Mouse (Mus musculus) duodenum, adult 2 months (tissue): ENCODE measurements around the gene Itgb5. TPM values are rescaled to one million over a fixed set of nuclear protein-coding genes. Genes with fewer than 3 reads are reported as not detected.

Experiments
- polyA plus RNA-seq: library from polyadenylated mRNA; depleted of rRNA; stranded (reverse); fragments of >200 nt; gene quantifications from 2 replicates; pipeline ENCODE4 v1.2.3, GENCODE M21; 2012; ENCODE audit warnings: low replicate concordance; rRNA removed

Gene Itgb5
- polyA plus RNA-seq = 28.1 and 45.5 TPM in 2 replicates

GRCm38 (mm10) chr16:33829301-33829831 is at the start of gene Itgb5:
Gene Itgb5 (plus strand): TSS chr16:33829665.

DNA sequence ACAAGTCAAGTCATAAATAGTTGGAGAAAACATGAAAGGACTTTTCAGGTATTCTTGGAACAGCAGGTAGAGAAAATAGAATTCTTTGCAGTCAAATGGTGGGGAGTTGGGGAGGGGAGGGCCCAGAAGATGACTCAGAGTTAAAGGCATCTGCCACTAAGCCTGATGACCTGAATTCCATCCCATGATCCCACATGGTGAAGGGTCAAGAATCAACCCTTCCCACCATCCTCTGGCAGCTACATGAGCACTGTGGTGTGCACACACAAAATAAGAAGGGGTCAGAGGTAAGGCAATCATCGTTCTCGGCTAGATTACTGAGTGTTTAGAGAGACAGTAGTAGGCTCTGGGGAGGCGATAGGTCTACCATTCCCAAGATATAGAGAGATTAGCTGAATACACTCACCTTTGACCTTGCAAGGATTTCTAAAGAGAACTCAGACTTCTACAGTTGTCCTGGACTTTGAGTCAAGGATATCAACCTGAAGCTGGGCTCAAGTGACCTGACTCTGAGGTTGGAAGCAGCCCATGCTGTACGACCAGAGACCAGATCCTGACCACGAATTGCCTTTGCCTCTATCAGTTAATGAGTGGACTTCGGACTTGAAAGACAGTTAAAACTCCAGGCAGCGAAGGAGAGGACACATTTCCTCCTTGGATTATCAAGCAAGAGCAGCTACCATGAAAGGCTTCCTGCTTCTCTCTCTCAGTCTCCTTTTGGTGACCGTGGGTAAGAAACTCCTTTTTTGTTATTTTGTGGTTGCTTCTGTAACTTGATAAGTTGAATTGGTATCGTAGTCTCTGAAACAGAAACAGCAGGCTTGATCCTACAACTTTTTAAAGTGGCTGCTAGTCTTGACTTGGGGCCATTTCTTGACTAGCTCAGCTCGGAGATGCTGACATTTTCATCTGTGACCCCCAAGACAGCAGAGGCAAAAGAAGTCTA is 35.3 kb upstream of the Itgb5 start, which contains the start of gene Muc13:
Gene Muc13 (plus strand): TSS at position 192 of the 946 bp plus-strand sequence.

DNA sequence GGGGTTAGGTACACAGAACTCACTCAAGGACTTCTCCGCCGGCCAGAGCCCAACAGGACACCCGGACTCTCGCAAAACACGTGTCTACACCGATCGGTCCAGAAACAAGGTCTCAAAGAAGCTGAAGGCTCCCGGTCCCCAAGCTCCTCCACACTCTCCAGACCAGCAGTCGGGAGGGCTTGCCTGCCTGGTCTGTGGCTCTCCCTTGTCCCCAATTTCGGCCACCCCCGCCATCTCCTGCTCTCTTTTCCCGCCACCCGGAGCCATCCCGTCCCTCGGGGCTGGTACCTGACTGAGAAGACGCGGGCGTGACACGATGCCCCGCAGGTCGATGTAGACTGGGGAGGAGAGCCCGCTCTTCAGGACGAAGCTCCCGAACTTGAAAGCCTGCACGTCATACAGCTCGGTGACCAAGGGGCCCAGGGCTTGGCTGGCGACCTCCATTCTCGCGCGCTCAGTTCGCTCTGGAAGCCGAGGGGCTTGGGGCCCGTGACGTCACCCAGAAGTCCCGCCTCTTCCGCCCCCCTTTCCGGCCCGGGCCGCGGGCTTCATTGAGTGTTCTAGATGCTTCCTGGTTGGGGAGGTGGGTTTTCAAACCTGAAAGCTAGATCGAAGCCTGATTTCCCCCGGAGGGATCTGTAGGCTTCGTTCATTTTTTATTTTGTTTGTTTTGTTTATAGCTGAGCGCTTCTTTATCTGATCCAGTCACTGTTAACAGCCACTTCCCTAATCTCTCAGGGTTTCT is 137.2 kb downstream of the Itgb5 start, which contains the start of gene Umps:
Gene Umps (minus strand): TSS at position 501 of the 745 bp plus-strand sequence.

Other genes with a start within 250 kb of the Itgb5 start
- 3.3 and 8.3 TPM in 2 replicates for gene Heg1, start 145.3 kb upstream of the Itgb5 start, polyA plus RNA-seq
- gene Muc13, start 35.6 kb upstream of the Itgb5 start, polyA plus RNA-seq = 992 and 1,517 TPM in 2 replicates
- 1.7 and 2.5 TPM in 2 replicates for gene Umps, start 137.4 kb downstream of the Itgb5 start, polyA plus RNA-seq